Mouse (Mus musculus) kidney, postnatal 0 days (tissue): ENCODE results near the gene Tmem86a. TPM values are rescaled to one million over a fixed set of nuclear protein-coding genes. Genes with fewer than 3 reads are reported as not detected.

Experiments used
- ATAC-seq: fragments of 200-750 bp; cut with Nextera tagmentation; replicated peaks from 2 replicates; pipeline ENCODE4 v1.8.0; 2017; ENCODE audit warnings: low read depth, moderate number of reproducible peaks, moderate TSS enrichment, moderate library complexity; ENCODE audit not compliant: low FRiP score
- DNase-seq: peaks from one replicate; pipeline ENCODE4 v3.0.0-alpha.2; 2016; ENCODE audit warnings: low spot score
- H3K27ac ChIP-seq: fragments of 300-500 bp; sonication (generic); 2 replicates; pipeline ENCODE4 v1.5.1; 2014; ENCODE audit warnings: mild to moderate bottlenecking
- H3K27me3 ChIP-seq: fragments of 300-500 bp; sonication (generic); 2 replicates; pipeline ENCODE4 v1.6.1; 2014; ENCODE audit warnings: low read length, mixed read lengths; ENCODE audit not compliant: insufficient read depth
- H3K36me3 ChIP-seq: fragments of 300-500 bp; sonication (generic); 2 replicates; pipeline ENCODE4 v1.6.1; 2014; ENCODE audit warnings: low read length, mixed read lengths; ENCODE audit not compliant: insufficient read depth
- H3K4me1 ChIP-seq: fragments of 300-500 bp; sonication (generic); replicated peaks from 2 replicates; pipeline ENCODE4 v1.6.1; 2014; ENCODE audit warnings: antibody characterized with exemption, low read length, mixed read lengths; ENCODE audit not compliant: insufficient read depth
- H3K4me2 ChIP-seq: fragments of 300-500 bp; sonication (generic); 2 replicates; pipeline ENCODE4 v1.6.1; 2014; ENCODE audit warnings: mild to moderate bottlenecking, low read length, moderate library complexity, mixed read lengths
- H3K4me3 ChIP-seq: fragments of 300-500 bp; sonication (generic); replicated peaks from 2 replicates; pipeline ENCODE4 v1.5.1; 2014; ENCODE audit warnings: low read depth, low read length
- H3K9ac ChIP-seq: fragments of 300-500 bp; sonication (generic); 2 replicates; pipeline ENCODE4 v1.6.1; 2014; ENCODE audit warnings: low read depth, low read length
- H3K9me3 ChIP-seq: fragments of 300-500 bp; sonication (generic); replicated peaks from 2 replicates; pipeline ENCODE4 v1.6.1; 2016; ENCODE audit warnings: low read length, inconsistent platforms, mixed read lengths
- CTCF ChIP-seq: IDR thresholded peaks from 2 replicates; pipeline ENCODE4 v1.5.1; 2016; ENCODE audit warnings: antibody characterized with exemption, low read depth, mild to moderate bottlenecking, moderate library complexity
- WGBS: fragments of 180-500 bp; shearing (Covaris S2); extraction: QIAGEN DNeasy Blood & Tissue Kit; methylation state at CpG from one replicate; pipeline ENCODE4 v1.1.7; 2014; 5-methylcytosine and 5-hydroxymethylcytosine counted together
- polyA plus RNA-seq: library from polyadenylated mRNA; unstranded; fragments of >200 nt; fragmentation: Nextera tagmentation; extraction: Ambion mirVana; gene quantifications from 2 replicates; pipeline ENCODE4 v1.2.1, GENCODE M21; 2015

The Tmem86a gene
- polyA plus RNA-seq = 42.1 and 43.6 TPM in 2 replicates

GRCm38 (mm10) chr7:47050366-47050765, at the start of gene Tmem86a:
Gene Tmem86a, plus strand, starts transcription at chr7:47050601.
- H3K4me3 ChIP-seq = peak within 1 kb of the TSS; percentile 71
- H3K27ac ChIP-seq = peak within 1 kb of the TSS; percentile 94
- 0% methylated on average over 33 of the region's 33 CpGs for WGBS
- peak within 1 kb of the TSS; percentile 87 for H3K4me2 ChIP-seq
- H3K4me1 ChIP-seq = peaks cover 4% of the 10 kb centered on the region; the same call in 1 of the 2 replicates
- DNase-seq (peak; percentile 98), ATAC-seq (peak; percentile 99)
- peak within 1 kb of the TSS; percentile 78 for H3K9ac ChIP-seq
- peaks cover 4% of the 10 kb centered on the region; the same call in 1 of the 2 replicates for H3K36me3 ChIP-seq
- H3K27me3 ChIP-seq = no peaks in the 10 kb centered on the region
- no peak for TF ChIP-seq CTCF
- H3K9me3 ChIP-seq = no peaks in the 10 kb centered on the region

GRCm38 (mm10) chr7:47000644-47000983, 49.8 kb upstream of the Tmem86a start:
- Histone ChIP-seq H3K4me2 (no peak overlapping the region), H3K27me3 (no peaks in the 10 kb centered on the region), H3K4me1 (no peaks in the 10 kb centered on the region), H3K9ac (0 out of 2 replicates have a peak overlapping the region, but pooled peaks have one; percentile 13), H3K4me3 (no peak overlapping the region), H3K9me3 (no peaks in the 10 kb centered on the region), H3K27ac (no peak overlapping the region), H3K36me3 (peaks cover 21% of the 10 kb centered on the region)
- peak; percentile 93 for ATAC-seq
- no peak for TF ChIP-seq CTCF
- 33% methylated on average over 3 of the region's 3 CpGs for WGBS
- peak; percentile 66 for DNase-seq

- peaks cover 19% of the 10 kb centered on the region for H3K36me3 ChIP-seq
- no peak overlapping the region for H3K4me3 ChIP-seq
- no peak overlapping the region for H3K9ac ChIP-seq
- H3K27ac ChIP-seq = no peak overlapping the region
- H3K4me2 ChIP-seq = no peak overlapping the region
- no peaks in the 10 kb centered on the region for H3K9me3 ChIP-seq
- 59% methylated on average over 5 of the region's 5 CpGs for WGBS
- DNase-seq = no peak
- no peak for TF ChIP-seq CTCF
- H3K4me1 ChIP-seq = no peaks in the 10 kb centered on the region
- H3K27me3 ChIP-seq = no peaks in the 10 kb centered on the region
- no peak for ATAC-seq
Measured at GRCm38 (mm10) chr7:47001125-47001899, 49.1 kb upstream of the Tmem86a start.

- no peak for TF ChIP-seq CTCF
- DNase-seq = no peak
- Histone ChIP-seq H3K27me3 (no peaks in the 10 kb centered on the region), H3K27ac (0 out of 2 replicates have a peak overlapping the region, but pooled peaks have one; percentile 25), H3K4me3 (no peak overlapping the region), H3K36me3 (peaks cover 14% of the 10 kb centered on the region), H3K4me2 (no peak overlapping the region), H3K9me3 (no peaks in the 10 kb centered on the region), H3K4me1 (no peaks in the 10 kb centered on the region; the same call in 1 of the 2 replicates), H3K9ac (no peak overlapping the region)
- no peak for ATAC-seq
- 77% methylated on average over 4 of the region's 4 CpGs for WGBS
Measured at GRCm38 (mm10) chr7:47001900-47002275, 48.5 kb upstream of the Tmem86a start.

GRCm38 (mm10) chr7:47003411-47004115, 46.8 kb upstream of the Tmem86a start:
- ATAC-seq (no peak), DNase-seq (no peak)
- no peak overlapping the region for H3K9ac ChIP-seq
- H3K4me2 ChIP-seq = no peak overlapping the region
- H3K9me3 ChIP-seq = no peaks in the 10 kb centered on the region
- no peaks in the 10 kb centered on the region; the same call in 1 of the 2 replicates for H3K4me1 ChIP-seq
- H3K36me3 ChIP-seq = no peaks in the 10 kb centered on the region; the same call in 1 of the 2 replicates
- 45% methylated on average over 3 of the region's 3 CpGs for WGBS
- H3K27me3 ChIP-seq = no peaks in the 10 kb centered on the region
- no peak overlapping the region for H3K4me3 ChIP-seq
- no peak for TF ChIP-seq CTCF
- H3K27ac ChIP-seq = no peak overlapping the region

- no peaks in the 10 kb centered on the region for H3K36me3 ChIP-seq
- H3K27me3 ChIP-seq = no peaks in the 10 kb centered on the region
- H3K9ac ChIP-seq = peak overlapping the region; percentile 81
- H3K4me2 ChIP-seq = peak overlapping the region; percentile 95
- no peaks in the 10 kb centered on the region for H3K9me3 ChIP-seq
- no peak for ATAC-seq
- H3K4me1 ChIP-seq = no peaks in the 10 kb centered on the region; the same call in 1 of the 2 replicates
- peak overlapping the region; percentile 74 for H3K4me3 ChIP-seq
- DNase-seq = no peak
- peak overlapping the region; percentile 94 for H3K27ac ChIP-seq
- WGBS = 8% methylated on average over 21 of the region's 21 CpGs
- TF ChIP-seq CTCF = no peak
Measured at GRCm38 (mm10) chr7:47007109-47007780, 43.2 kb upstream of the Tmem86a start.
